Mouse (Mus musculus) hindbrain, postnatal 0 days (tissue): Measurements from ENCODE around the gene Mdga1. TPM values are rescaled to one million over a fixed set of nuclear protein-coding genes. Genes with fewer than 3 reads are reported as not detected.

Source experiments
- ATAC-seq: fragments of 200-750 bp; cut with Nextera tagmentation; 2 replicates; pipeline ENCODE4 v1.8.0; 2017; ENCODE audit warnings: mild to moderate bottlenecking, moderate TSS enrichment, moderate library complexity
- DNase-seq: peaks from one replicate; pipeline ENCODE4 v3.0.0-alpha.2; 2015; ENCODE audit warnings: low spot score
- H3K27ac ChIP-seq: fragments of 300-500 bp; sonication (generic); 2 replicates; pipeline ENCODE4 v1.5.1; 2014; ENCODE audit warnings: mild to moderate bottlenecking
- H3K27me3 ChIP-seq: fragments of 300-500 bp; sonication (generic); 2 replicates; pipeline ENCODE4 v1.6.1; 2014; ENCODE audit warnings: low read length, mixed read lengths; ENCODE audit not compliant: insufficient read depth
- H3K36me3 ChIP-seq: fragments of 300-500 bp; sonication (generic); 2 replicates; pipeline ENCODE4 v1.6.1; 2014; ENCODE audit warnings: low read length, mixed read lengths; ENCODE audit not compliant: insufficient read depth
- H3K4me1 ChIP-seq: fragments of 300-500 bp; sonication (generic); 2 replicates; pipeline ENCODE4 v1.6.1; 2014; ENCODE audit warnings: antibody characterized with exemption, low read length, mixed read lengths; ENCODE audit not compliant: insufficient read depth
- H3K4me2 ChIP-seq: fragments of 300-500 bp; sonication (generic); 2 replicates; pipeline ENCODE4 v1.6.1; 2014; ENCODE audit warnings: low read depth, mild to moderate bottlenecking, low read length, moderate library complexity, mixed read lengths
- H3K4me3 ChIP-seq: fragments of 300-500 bp; sonication (generic); 2 replicates; pipeline ENCODE4 v1.5.1; 2014; ENCODE audit warnings: low read length
- H3K9ac ChIP-seq: fragments of 300-500 bp; sonication (generic); replicated peaks from 2 replicates; pipeline ENCODE4 v1.6.1; 2014; ENCODE audit warnings: mild to moderate bottlenecking, low read length, moderate library complexity, mixed read lengths
- H3K9me3 ChIP-seq: fragments of 300-500 bp; sonication (generic); 2 replicates; pipeline ENCODE4 v1.6.1; 2016; ENCODE audit warnings: low read length, mixed read lengths
- CTCF ChIP-seq: IDR thresholded peaks from 2 replicates; pipeline ENCODE4 v1.5.1; 2016; ENCODE audit warnings: antibody characterized with exemption, control low read depth, low read depth
- WGBS: fragments of 180-500 bp; shearing (Covaris S2); extraction: QIAGEN DNeasy Blood & Tissue Kit; methylation state at CpG from one replicate; pipeline ENCODE4 v1.1.7; 2014; 5-methylcytosine and 5-hydroxymethylcytosine counted together
- polyA plus RNA-seq: library from polyadenylated mRNA; unstranded; fragments of >200 nt; fragmentation: Nextera tagmentation; extraction: Ambion mirVana; gene quantifications from 2 replicates; pipeline ENCODE4 v1.2.1, GENCODE M21; 2015
- total RNA-seq: library from RNA; depleted of rRNA; stranded (reverse); fragments of >200 nt; gene quantifications from 2 replicates; pipeline ENCODE4 v1.2.3, GENCODE M21; 2014

The Mdga1 gene
- total and polyA plus RNA-seq, 2 experiments from 2014 or later: 16.7 to 104 TPM

DNA sequence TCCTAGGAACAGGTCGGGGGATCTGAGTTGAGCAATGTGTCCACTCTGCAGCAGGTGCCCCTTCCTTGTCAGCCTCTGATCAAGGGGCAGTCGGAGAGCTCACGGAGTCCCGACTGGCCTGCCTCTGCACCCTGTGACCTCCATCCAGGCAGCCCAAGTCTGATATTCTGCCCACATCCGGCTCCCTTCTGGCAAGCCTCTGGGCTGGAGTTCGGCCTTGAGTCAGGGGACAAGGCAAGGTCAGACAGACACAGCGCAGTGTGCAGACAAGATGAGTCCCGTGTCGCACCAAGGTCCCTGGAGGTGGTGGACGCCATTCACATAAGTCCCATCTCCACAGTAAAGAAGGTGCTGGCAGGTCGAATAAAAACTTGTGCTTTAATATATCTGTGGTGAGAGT is 138.2 kb downstream of the Mdga1 start:
- Histone ChIP-seq H3K27ac (no peak overlapping the region), H3K4me2 (no peak overlapping the region), H3K4me1 (no peaks in the 10 kb centered on the region), H3K9me3 (no peaks in the 10 kb centered on the region), H3K4me3 (no peak overlapping the region), H3K36me3 (peaks cover 11% of the 10 kb centered on the region; the same call in 1 of the 2 replicates), H3K27me3 (no peaks in the 10 kb centered on the region), H3K9ac (no peak overlapping the region)
- 88% methylated on average over 11 of the region's 11 CpGs for WGBS
- TF ChIP-seq CTCF: no peak
- DNase-seq (no peak), ATAC-seq (no peak)

DNA sequence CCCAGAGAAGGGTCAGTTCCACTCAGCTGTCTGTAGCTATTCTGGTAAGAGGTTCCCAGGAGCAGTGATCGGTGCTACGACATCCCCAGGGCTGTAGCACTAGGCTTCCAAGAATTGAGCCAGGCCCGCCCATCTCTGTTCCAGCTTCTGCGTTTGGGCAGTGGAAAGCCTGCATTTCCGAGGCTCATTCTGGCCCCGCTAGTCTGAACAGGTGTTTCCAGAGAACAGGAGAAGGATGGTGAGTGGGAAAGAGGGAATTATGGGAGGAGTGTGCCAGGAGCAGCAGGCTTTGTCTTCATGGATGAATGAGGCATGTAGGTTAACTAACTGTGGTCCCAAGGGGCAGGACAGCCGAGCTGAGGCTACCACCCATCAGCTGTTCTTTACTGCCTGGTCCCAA is 140.8 kb downstream of the Mdga1 start:
- no peak overlapping the region for H3K9ac ChIP-seq
- H3K4me3 ChIP-seq: no peak overlapping the region
- ATAC-seq: no peak
- H3K36me3 ChIP-seq: peaks cover 11% of the 10 kb centered on the region; the same call in 1 of the 2 replicates
- no peak overlapping the region for H3K4me2 ChIP-seq
- H3K27ac ChIP-seq: no peak overlapping the region
- 57% methylated on average over 7 of the region's 7 CpGs for WGBS
- no peaks in the 10 kb centered on the region for H3K4me1 ChIP-seq
- H3K9me3 ChIP-seq: no peaks in the 10 kb centered on the region
- H3K27me3 ChIP-seq: no peaks in the 10 kb centered on the region
- TF ChIP-seq CTCF: no peak
- DNase-seq: no peak

DNA sequence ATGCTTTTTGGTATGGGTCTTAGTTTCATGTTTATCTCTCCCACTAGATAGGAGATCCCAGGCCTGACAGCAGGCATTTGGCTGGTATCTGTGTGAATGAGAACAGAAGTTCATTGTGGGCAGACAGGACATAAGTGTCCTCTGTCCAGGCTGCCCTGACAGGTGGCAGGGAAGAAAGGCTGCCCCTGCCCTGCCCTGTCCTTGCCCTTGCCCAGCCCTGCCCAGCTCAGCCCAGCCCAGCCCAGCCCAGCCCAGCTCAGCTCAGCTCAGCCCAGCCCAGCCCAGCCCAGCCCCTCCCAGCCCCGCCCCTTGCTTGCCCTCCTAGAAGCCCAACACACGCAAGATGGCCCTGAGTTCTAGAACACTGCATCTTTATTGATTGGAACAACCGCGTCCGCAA is 142.3 kb downstream of the Mdga1 start:
- 66% methylated on average over 5 of the region's 5 CpGs for WGBS
- H3K9me3 ChIP-seq: no peaks in the 10 kb centered on the region
- no peak overlapping the region for H3K9ac ChIP-seq
- peaks cover 8% of the 10 kb centered on the region for H3K4me1 ChIP-seq
- no peaks in the 10 kb centered on the region for H3K27me3 ChIP-seq
- ATAC-seq (no peak), DNase-seq (no peak)
- H3K4me2 ChIP-seq: no peak overlapping the region
- H3K4me3 ChIP-seq: no peak overlapping the region
- H3K27ac ChIP-seq: no peak overlapping the region
- H3K36me3 ChIP-seq: peaks cover 11% of the 10 kb centered on the region; the same call in 1 of the 2 replicates
- TF ChIP-seq CTCF: no peak

DNA sequence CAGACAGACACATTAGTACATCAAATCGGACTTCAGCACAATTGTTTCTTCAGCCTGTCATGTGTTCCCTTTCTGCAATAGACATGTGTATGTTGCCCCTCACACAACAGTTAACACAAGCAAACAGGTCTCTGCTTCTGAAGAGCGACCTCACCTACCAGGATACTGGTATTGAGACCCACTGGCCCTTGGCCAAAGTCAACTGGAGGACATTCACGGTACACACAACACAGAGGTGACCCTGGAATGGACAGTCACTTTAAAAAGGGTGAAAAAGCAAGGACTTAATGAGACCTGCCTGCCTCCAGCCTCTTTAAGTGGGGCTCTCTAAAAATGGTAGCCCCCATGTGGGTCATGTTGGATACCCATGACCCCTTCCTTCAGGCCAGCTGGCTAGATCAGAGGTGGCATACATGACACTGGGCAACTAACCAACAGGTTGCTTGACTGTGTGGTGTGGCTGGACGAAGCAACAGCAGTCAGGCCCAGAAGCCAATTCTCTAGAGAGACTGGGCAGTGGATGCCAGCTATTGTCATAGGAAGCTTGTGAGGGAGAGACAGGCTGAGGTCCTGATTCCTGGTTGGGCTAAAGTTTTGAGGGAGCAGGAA is 145.3 kb downstream of the Mdga1 start:
- peaks cover 8% of the 10 kb centered on the region for H3K4me1 ChIP-seq
- WGBS: 55% methylated on average over 4 of the region's 4 CpGs
- no peak for ATAC-seq
- DNase-seq: no peak
- no peak overlapping the region for H3K4me2 ChIP-seq
- no peaks in the 10 kb centered on the region for H3K36me3 ChIP-seq
- no peak overlapping the region for H3K9ac ChIP-seq
- H3K27ac ChIP-seq: no peak overlapping the region
- H3K4me3 ChIP-seq: no peak overlapping the region
- no peaks in the 10 kb centered on the region for H3K9me3 ChIP-seq
- TF ChIP-seq CTCF: no peak
- H3K27me3 ChIP-seq: no peaks in the 10 kb centered on the region

DNA sequence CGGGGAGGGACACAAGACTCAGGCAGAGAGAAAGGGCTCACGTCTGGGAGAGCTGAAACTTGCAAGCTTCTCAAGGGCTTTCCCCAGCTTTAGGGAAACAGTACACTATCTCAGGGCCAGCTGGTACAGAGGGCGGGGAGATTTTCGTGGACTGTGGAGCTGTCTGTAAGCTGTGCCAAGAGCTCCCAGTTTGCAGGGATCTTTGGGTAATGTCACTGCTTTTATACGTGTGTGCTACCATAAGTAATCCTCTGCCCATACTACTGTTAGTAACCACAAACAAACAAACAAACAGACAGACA is 145.7 kb downstream of the Mdga1 start:
- Histone ChIP-seq H3K9ac (no peak overlapping the region), H3K4me1 (peaks cover 8% of the 10 kb centered on the region), H3K9me3 (no peaks in the 10 kb centered on the region), H3K27me3 (no peaks in the 10 kb centered on the region), H3K36me3 (no peaks in the 10 kb centered on the region), H3K4me3 (no peak overlapping the region), H3K27ac (no peak overlapping the region; the same call in 1 of the 2 replicates), H3K4me2 (no peak overlapping the region)
- DNase-seq (no peak), ATAC-seq (no peak)
- TF ChIP-seq CTCF: no peak
- WGBS: 48% methylated on average over 5 of the region's 5 CpGs

DNA sequence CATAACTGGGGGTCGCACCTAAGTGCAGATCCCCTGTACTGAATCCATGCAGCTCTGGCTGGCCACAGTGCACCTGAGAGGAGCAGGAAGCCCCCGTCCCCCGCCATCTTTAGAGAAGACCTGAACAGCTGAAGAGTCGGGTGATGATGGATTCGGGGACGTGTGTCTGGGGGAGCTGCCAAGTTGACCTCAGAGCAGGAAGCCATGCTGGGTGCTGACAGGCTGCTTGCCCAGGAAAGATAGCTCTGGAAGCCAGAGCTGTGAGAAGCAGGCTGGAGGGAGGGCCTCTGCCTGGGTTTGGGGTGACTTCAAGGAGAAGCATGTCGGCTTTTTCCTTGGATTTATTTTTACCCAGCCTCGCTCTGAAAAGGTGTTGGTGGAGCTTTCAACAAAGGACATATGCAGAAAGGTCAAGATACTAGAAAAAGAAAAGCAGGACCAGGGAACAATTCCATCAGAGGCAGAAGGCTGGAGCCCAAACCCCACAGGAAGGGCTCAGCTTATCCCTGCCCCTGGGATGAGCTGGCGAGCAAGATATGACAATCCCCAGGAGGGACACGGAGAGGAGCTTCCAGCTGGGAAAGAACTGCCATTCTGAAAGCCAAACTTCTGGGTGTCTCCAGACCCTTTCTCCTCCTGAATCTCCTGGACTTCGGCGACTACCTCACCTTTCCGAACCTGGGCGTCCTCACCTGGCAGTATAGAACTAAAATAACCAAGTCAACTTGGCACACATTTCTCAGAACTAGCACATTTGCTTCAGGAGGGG is 146.3 kb downstream of the Mdga1 start:
- WGBS: 53% methylated on average over 14 of the region's 14 CpGs

DNA sequence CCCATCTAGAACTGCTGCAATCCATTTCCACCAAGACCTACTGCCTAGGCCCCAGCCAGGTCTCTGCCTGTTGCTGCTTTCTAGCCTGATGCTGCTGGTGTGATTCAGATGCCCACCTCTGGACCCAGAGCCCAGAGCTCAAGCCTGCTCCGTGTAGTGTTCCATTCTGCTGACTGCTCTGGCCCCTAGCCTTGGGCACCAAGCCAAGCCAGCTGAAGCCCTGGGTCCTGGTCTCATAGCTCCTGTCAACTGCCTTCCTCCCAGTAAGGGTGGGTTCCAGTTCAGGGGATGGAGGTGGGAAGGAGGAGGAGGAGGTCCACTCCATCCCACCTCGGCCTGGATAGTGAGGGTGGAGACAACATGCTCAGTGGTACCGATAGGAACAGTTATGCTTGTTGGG is 150.3 kb downstream of the Mdga1 start:
- Histone ChIP-seq H3K27me3 (no peaks in the 10 kb centered on the region), H3K9ac (no peak overlapping the region), H3K4me1 (peaks cover 14% of the 10 kb centered on the region), H3K36me3 (no peaks in the 10 kb centered on the region), H3K27ac (no peak overlapping the region), H3K4me2 (no peak overlapping the region), H3K4me3 (no peak overlapping the region), H3K9me3 (no peaks in the 10 kb centered on the region)
- 71% methylated on average over 3 of the region's 3 CpGs for WGBS
- DNase-seq: no peak
- no peak for TF ChIP-seq CTCF
- ATAC-seq: no peak

More for the DNA sequence above, 146.3 kb downstream of the Mdga1 start:
- no peak for TF ChIP-seq CTCF
- peak overlapping the region; percentile 28; the same call in 1 of the 2 replicates for H3K9ac ChIP-seq
- no peaks in the 10 kb centered on the region for H3K9me3 ChIP-seq
- no peaks in the 10 kb centered on the region for H3K27me3 ChIP-seq
- peaks cover 8% of the 10 kb centered on the region for H3K4me1 ChIP-seq
- peak overlapping the region; percentile 20; the same call in 1 of the 2 replicates for H3K27ac ChIP-seq
- no peak overlapping the region for H3K4me2 ChIP-seq
- ATAC-seq (peak; percentile 55; the same call in 1 of the 2 replicates), DNase-seq (peak; percentile 44)
- no peaks in the 10 kb centered on the region for H3K36me3 ChIP-seq
- H3K4me3 ChIP-seq: no peak overlapping the region
